Mouse (Mus musculus) brown adipose tissue, adult 24 weeks (tissue): Measurements from ENCODE around the gene Kctd19. TPM values are rescaled to one million over a fixed set of nuclear protein-coding genes. Genes with fewer than 3 reads are reported as not detected.

Experiments used
- H3K27ac ChIP-seq: fragments of 200-500 bp; replicated peaks from 2 replicates; pipeline ENCODE4 v1.5.1; 2012; ENCODE audit warnings: low read depth, mild to moderate bottlenecking, low read length
- H3K4me1 ChIP-seq: fragments of 200-500 bp; 2 replicates; pipeline ENCODE4 v1.6.1; 2012; ENCODE audit warnings: low read length, mixed read lengths; ENCODE audit not compliant: control insufficient read depth, insufficient read depth, insufficient read length
- H3K4me3 ChIP-seq: fragments of 200-500 bp; 2 replicates; pipeline ENCODE4 v1.5.1; 2012; ENCODE audit warnings: low read depth, mild to moderate bottlenecking, low read length, moderate library complexity; ENCODE audit not compliant: insufficient read depth
- polyA plus RNA-seq: library from polyadenylated mRNA; stranded (reverse); fragments of >200 nt; gene quantifications from 2 replicates; pipeline ENCODE4 v1.2.4, GENCODE M21; 2012; ENCODE audit not compliant: missing spikeins, insufficient read depth, insufficient read length

The Kctd19 gene
- polyA plus RNA-seq, 1 experiment = not detected

DNA sequence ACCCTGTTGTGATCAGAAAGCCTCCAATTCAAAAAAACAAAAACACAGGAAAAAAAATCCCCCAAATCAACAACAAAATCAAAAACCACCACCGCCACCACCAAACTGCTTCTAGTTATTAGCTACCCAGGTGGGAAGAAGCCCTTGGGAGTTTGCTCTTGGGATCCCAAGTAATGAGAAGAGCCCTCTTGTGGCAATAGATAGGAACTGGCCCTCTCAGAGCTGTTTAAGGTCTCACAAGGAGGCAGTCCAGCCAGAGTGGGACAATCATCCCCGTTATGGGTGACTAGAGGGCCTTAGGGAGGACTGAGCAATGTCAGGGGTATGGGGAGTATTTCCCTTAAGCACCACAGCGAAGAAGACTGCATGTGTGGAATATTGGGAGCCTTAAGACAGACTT, 15.6 kb downstream of the Kctd19 start:
- Histone ChIP-seq H3K4me3 (no peak overlapping the region), H3K27ac (no peak overlapping the region)

DNA sequence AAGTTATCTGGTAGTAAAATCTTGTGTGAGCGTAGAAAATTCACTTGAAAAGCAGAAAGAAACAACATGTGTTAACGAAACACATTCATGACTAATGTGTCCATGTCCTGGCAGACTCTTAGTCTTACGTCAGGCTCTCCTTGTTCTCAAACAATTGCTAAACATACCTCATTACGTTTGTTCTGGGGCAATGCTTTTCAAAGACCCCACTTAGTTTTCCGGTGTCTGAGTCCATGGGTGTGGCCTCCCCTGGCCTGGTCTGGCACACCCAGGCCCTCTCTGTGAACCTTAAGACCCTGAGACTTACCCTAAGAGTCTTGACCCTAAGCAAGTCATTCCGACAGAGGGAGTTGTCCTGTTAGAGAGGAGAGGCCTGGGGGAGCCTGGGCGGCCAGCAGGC, 19.4 kb downstream of the Kctd19 start:
- H3K4me1 ChIP-seq = peaks cover 12% of the 10 kb centered on the region
- no peak overlapping the region for H3K27ac ChIP-seq
- H3K4me3 ChIP-seq = no peak overlapping the region

More for the DNA sequence above, 15.6 kb downstream of the Kctd19 start:
- no peaks in the 10 kb centered on the region for H3K4me1 ChIP-seq

DNA sequence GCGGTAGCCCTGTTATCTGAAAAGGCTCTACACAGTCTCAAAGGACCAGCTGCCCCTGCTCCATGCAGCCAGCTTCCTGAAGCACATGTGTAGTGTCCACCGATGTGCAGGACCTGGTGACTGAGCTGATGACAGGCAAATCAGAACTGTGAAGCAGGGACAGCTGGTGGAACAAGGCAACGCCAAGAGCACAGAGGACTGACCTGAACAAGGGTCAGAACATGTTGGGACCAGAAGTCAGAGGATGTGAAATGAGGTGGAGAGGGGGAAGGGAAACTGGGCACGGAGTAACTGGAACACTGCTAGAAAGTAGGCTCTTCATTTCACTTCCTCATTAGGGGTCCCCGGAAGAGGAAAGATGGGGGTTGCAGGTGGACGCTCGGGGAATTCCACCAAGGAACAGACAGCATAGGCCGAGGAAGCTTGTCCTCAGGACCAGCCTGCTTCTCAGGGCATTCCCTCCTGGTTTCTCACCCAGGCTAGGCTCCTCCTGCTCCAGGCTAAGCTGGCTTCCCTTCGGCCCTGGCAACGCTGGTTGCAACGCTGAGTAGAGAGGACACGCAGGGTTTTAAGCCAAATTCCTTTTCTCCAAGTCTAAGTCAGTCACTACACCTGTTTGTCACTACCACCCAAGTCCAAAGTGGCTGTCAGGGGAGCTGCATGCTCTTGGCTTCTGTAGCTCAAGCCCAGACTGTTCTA, 20.1 kb downstream of the Kctd19 start:
- peaks cover 18% of the 10 kb centered on the region for H3K4me1 ChIP-seq
- no peak overlapping the region for H3K27ac ChIP-seq
- H3K4me3 ChIP-seq = no peak overlapping the region

DNA sequence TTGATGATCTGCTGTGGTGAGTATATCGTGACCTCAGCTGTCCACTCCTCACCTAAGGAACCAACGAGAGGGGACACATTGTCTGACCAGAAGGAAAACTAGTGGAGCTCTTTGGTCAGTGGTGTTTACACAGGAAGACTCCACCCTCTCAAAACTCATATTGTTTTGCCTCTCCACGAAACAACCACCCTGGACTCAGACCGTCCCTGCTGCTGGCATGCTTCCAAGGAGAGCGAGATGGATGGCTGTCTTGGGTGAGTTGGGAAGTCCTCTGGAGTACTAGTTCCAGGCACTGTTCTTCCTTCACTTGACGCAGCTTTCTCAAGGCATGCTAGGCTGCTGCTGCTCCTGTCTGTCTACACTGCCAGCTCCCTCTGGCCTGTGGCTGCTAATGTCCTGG, 24.2 kb downstream of the Kctd19 start:
- Histone ChIP-seq H3K4me3 (no peak overlapping the region), H3K27ac (peak overlapping the region; percentile 85), H3K4me1 (peaks cover 25% of the 10 kb centered on the region)

DNA sequence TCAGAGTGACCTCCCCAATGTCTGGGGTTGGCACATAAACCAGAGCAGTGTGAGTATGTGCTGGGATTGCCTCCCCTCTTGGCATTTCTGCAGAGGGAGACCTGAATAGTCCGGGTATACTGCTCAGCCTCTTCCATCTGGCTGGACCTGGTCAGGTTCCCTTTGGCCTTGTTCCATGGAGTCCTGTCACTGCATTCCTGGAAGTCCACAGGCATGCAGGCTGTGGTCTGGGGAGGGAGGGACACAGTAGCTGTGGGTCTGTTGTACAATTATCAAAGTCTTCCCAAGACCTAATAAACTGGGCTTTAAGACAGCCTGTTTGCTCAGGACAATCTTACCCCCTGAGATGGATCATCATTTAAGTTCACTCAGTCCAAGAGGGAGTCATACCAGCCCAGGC, 26.2 kb downstream of the Kctd19 start:
- peak overlapping the region; percentile 85; the same call in 1 of the 2 replicates for H3K27ac ChIP-seq
- peaks cover 25% of the 10 kb centered on the region for H3K4me1 ChIP-seq
- no peak overlapping the region for H3K4me3 ChIP-seq

DNA sequence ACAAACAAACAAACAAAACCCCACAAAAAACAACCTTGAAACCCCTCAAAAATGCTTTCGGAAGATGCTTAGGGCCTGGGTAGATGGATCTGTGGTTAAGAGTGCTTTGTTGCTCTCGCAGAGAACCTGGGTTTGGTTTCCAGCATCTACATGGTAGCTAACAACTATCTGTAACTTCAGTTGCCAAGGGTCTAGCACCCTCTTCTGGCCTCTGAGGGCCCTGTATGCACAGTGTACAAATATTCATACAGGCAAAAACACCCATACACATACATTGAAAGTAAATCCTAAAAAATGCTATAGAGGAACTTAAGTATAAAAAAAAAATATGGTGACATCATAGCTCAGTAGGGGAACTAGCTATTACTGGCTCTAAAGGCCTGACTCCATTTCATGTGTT, 29.2 kb downstream of the Kctd19 start:
- H3K4me1 ChIP-seq = peaks cover 17% of the 10 kb centered on the region
- no peak overlapping the region for H3K27ac ChIP-seq
- H3K4me3 ChIP-seq = no peak overlapping the region

DNA sequence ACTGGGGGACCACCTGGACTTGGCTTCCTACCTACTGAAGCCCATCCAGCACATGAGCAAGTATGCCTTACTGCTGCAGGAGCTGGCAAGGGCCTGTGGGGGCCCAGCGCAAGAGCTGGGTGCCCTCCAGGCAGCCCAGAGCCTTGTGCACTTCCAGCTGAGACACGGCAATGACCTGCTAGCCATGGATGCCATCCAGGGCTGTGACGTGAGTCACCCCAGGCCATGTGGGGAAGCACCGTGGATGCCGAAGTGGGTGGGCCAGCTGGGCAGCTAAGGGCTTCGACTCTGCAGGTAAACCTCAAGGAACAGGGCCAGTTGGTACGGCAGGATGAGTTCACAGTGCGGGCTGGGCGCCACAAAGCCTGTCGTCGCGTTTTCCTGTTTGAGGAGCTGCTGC, 33.0 kb downstream of the Kctd19 start:
- Histone ChIP-seq H3K4me1 (peaks cover 9% of the 10 kb centered on the region), H3K4me3 (no peak overlapping the region), H3K27ac (no peak overlapping the region)

DNA sequence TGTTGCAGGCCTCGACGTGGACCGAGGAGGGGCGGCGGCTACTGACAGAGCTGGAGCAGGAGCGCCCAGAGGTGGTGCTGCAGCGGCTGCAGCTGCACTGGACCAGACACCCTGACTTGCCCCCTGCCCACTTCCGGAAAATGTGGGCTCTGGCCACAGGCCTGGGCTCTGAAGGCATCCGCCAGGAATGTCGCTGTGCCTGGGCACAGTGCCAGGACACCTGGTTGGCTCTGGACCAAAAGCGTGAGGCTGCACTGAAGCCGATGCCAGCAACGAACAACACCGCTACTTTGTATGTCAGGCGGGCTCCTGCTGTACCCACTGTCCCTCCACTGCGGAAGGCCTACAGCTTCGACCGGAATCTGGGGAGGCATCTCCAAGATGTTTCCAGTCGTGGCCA, 34.6 kb downstream of the Kctd19 start:
- Histone ChIP-seq H3K4me1 (peaks cover 9% of the 10 kb centered on the region), H3K4me3 (no peak overlapping the region), H3K27ac (no peak overlapping the region)

DNA sequence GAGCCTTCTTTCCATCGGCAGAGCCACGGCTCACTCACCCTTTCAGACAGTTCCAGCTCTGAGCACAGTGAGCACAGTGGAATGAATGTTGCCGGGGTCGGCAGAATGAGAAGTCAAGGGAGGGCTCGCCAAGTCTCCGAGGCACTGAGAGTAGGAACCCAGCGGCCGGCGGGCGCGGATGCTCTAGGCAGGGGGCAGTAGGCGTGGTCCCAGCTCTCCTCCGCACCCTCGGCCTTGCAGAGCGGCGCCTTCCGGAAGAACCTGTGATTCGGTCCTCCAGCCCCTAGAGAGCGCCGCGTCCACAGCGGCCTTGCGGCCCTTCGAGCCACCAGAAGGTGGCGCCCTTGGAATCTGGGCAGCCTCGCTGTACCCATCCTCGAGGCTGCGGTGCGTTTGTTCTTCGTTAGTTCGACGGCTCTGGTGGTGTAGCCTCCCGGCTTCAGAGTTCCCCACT, 38.8 kb downstream of the Kctd19 start:
- Histone ChIP-seq H3K27ac (no peak overlapping the region), H3K4me1 (peaks cover 9% of the 10 kb centered on the region), H3K4me3 (no peak overlapping the region)

DNA sequence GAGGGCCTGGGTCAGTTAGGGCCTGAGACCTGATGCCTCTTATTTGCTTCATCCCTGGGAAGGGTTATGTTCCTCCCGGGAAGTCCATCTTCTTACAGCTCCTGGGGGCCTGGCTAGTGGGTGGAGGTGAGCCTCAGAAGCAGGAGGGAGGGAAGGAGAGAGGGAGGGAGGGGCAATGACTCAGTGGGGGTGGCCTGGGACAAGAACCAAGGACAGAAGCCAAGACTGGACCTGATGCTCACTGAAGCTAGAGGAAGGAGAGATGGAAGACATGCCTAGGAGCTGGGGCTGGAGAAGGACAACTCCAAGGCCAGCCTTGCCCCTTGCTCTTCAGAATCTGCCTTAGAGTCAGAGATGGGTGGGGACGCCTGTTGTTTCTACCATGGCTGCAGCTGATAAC, 40.3 kb downstream of the Kctd19 start, which contains the start of gene Plekhg4:
Plekhg4 (plus strand) TSS at position 243 of the 400 bp plus-strand sequence.
- Histone ChIP-seq H3K4me3 (no peak within 1 kb of the TSS), H3K4me1 (no peaks in the 10 kb centered on the region), H3K27ac (no peak within 1 kb of the TSS)

DNA sequence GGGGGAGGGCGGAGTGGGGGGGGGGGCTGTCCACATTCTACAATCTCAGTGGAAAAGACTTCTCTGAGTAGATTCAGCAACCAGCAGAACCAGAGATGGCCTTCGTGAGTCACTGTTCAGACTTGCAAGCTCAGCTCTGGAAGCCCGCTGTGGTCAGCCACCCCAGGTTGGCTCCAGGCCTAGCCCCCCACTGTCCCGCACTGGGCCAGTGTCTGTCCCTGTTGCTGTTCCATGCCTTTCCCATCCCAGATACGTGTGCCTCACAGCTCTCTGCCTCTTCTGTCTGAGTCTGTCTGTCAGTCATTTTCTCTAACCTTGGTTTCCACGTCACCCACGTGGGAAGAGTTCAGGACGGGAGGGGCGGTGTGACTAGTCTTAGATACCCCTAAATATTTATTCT, 40.8 kb downstream of the Kctd19 start:
- no peak overlapping the region for H3K4me3 ChIP-seq
- no peak overlapping the region for H3K27ac ChIP-seq
- no peaks in the 10 kb centered on the region for H3K4me1 ChIP-seq

DNA sequence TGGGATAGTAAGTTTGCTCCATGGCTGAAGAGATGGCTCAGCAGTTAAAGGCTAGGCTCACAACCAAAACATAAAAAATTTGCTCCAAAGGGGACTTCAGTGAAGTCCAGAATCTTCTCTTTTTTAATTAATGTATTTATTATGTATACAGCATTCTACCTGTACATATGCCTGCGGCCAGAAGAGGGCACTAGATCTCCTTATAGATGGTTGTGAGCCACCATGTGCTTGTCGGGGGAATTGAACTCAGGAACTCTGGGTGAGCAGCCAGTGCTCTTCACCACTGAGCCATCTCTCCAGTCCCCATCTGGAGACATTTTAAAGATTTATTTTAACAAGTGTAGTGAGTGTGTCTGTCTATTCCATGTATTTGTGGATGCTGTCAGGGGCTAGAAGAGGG, 46.2 kb downstream of the Kctd19 start:
- no peak overlapping the region for H3K4me3 ChIP-seq
- H3K4me1 ChIP-seq = peaks cover 6% of the 10 kb centered on the region; the same call in 1 of the 2 replicates
- no peak overlapping the region for H3K27ac ChIP-seq

DNA sequence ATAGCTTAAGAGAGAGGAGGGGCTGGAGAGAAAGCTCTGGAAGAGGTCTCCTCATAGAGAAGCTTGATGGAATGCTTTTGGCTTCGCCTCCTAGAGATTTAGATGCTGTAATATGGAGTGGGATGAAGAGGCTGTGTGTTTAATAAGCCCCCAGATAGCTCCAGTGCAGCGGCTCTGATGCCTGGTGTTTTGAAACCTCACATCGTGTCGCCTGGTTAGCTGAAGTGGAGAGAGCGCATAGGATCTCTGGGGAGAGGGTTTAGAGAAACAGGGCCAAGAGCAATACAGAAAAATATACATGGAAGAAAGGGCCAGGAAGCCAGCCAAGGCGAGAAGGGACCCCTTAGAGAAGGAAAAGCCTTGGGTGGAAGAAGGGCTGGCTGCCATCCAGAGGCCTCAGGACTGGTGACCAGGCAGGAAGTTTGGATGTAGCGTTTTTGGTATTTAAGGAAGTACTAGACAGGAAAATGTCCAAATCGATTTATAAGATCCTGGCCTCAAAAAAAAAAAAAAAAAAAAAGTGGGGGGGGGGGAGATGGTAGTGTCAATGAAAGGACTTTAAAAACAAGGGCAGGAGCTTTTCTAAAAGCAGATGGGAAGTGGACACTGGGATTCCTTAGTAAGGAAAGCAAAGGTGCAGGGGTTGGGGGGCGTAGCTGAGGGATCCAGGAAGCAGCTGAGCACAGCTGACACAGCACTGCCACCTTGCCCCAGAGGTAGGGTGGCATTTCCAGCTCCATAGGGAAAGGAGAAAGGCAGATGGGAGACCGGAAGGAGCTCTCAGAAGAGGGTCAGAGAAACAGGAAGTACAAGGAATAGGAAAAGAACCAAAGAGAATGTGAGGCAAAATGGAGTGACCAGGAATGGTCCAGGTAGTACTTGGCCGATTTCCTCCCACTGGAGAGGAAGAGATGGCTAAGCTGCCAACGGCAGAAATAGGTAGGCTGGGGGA, 51.3 kb downstream of the Kctd19 start:
- Histone ChIP-seq H3K4me3 (no peak overlapping the region), H3K27ac (peak overlapping the region; percentile 22), H3K4me1 (peaks cover 11% of the 10 kb centered on the region; the same call in 1 of the 2 replicates)

DNA sequence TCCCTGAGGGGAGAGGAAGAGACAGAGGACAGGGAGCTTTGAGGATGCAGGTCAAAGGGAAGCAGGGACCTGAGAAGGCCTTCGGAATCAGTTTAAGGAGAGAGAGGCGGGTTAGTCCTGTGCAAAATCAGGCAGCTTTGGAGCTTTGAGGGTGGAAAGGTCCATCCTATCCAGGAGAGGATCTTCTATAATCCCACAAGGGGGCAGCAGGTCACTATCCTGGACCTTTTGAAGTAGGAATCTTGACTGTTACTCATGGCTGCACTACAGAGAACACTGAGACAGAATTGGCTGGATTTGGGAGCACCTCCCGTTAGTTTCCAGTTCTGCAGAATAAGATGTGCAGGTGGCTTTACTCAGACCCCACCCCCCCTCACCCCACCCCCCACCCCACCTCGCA, 53.7 kb downstream of the Kctd19 start:
- peaks cover 15% of the 10 kb centered on the region; the same call in 1 of the 2 replicates for H3K4me1 ChIP-seq
- no peak overlapping the region for H3K4me3 ChIP-seq
- H3K27ac ChIP-seq = no peak overlapping the region

DNA sequence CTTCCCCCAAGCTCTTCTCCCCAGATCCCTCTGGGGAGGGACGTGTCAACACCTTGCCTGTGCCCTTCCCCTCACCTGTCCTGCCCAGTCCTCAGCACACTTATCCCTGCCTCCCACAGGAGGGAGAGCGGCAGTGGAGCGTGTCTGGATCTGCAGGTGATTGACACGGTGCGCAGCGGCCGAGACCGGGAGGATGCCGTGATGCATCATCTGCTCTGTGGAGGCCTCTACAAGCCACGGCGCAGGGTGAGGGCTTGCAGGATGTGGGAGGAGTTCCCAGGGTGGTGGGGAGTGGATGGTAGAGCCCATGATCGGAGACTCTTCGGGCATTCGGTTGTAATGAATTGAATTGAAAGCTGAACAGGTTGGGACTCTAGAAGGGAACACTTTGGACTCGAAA, 54.1 kb downstream of the Kctd19 start:
- Histone ChIP-seq H3K4me1 (peaks cover 18% of the 10 kb centered on the region; the same call in 1 of the 2 replicates), H3K4me3 (no peak overlapping the region), H3K27ac (no peak overlapping the region)
